Mouse (Mus musculus): ENCODE results near the gene Zfp853.

- TF ChIP-seq POLR2A (IDR thresholded peaks at IDR 0.05; ENCODE audit: low read depth, low read length) (no peak), RAD21 (IDR thresholded peaks at IDR 0.05; ENCODE audit: low read depth, low read length) (peak; percentile 49), BHLHE40 (IDR thresholded peaks at IDR 0.05; ENCODE audit: low read depth, low read length) (no peak)
Measured at GRCm38 (mm10) chr5:143299686-143300085, 6.3 kb upstream of the Zfp853 start.

All from CH12.LX (cell line).